Mouse (Mus musculus): ENCODE measurements around the gene Il16.
A peak's percentile ranks its signal among the peaks of the same experiment; 100 is the strongest.

Il16 gene

DNA sequence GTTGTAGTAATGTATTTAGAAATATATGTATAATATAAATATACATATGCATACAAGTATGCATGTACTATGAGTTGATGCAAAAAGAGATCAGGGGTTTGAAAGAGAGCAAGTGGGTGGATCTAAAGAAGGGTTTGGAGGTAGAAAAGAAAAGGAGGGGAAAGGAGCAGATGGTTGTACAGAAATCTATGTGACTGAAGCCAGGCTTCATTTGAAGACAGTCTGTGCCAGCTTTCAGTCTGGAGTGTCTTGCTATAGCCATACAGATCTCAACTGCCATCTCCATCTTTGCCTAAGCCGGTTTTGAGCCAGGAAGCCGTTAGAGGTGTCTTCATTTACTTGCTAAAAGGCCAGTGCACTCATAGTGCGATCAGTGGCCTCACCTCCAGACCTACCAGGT is 130.3 kb downstream of the Il16 start:
- DNase-seq (ENCODE audit: low spot score in 2 of 2), result no peak

DNA sequence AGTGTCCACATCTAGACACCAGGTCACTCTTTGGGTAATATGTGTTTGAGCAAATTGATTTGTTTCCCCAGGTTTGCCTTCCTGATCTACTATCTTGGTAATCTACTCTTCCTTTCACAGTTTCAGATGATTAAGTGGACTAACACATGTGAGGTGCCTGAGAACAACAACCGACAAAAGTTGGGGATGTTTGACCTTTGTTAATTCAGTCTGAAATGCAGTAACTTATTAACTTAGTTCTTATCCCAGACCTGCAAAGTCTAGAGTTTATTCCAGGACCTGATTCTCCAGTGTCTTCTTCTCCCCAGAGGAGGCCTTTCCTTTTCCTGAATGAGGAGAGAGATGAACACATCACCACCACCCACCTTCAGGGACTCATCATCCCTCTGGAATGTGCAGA is 133.6 kb downstream of the Il16 start:
- no peak for DNase-seq (ENCODE audit: low spot score in 2 of 2)

DNA sequence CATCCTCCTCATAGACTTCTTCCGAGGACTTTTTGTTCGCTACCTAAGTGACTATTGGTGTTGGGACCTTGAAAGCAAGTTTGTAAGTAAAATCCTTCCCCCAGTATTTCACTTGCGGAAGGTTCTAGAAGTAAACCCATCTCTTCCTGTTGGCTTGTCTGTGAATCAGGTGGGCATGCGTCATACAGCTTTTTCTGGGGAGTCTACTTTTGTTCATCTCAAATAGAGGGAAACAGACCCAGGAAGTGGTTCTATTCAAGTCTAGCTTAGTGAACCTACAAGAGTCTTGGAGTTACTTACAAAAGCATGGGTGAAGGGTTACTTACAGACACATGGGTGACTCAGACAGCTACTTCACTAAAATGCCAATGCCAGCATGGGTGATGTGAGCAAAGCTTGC is 135.6 kb downstream of the Il16 start:
- no peak for DNase-seq (ENCODE audit: low spot score in 2 of 2)

DNA sequence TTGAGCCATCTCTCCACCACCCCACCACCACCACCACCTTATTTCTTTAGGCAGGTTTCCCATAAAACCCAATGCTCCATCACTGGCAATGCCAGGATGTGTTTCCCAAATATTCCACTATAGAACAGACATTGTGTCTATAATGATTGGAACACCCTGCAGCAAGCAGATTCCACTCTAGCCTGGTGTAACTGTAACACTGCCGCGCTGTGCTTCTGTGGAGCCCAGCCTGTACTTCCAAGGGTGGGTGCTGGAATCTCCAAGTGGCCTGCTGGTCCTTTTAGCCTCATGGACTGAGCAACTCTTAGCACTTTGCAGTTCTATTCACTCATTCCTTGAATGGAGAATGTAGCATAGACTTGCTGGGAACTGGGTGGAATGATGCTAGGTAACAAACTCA is 138.7 kb downstream of the Il16 start:
- no peak for DNase-seq (ENCODE audit: low spot score in 2 of 2)

DNA sequence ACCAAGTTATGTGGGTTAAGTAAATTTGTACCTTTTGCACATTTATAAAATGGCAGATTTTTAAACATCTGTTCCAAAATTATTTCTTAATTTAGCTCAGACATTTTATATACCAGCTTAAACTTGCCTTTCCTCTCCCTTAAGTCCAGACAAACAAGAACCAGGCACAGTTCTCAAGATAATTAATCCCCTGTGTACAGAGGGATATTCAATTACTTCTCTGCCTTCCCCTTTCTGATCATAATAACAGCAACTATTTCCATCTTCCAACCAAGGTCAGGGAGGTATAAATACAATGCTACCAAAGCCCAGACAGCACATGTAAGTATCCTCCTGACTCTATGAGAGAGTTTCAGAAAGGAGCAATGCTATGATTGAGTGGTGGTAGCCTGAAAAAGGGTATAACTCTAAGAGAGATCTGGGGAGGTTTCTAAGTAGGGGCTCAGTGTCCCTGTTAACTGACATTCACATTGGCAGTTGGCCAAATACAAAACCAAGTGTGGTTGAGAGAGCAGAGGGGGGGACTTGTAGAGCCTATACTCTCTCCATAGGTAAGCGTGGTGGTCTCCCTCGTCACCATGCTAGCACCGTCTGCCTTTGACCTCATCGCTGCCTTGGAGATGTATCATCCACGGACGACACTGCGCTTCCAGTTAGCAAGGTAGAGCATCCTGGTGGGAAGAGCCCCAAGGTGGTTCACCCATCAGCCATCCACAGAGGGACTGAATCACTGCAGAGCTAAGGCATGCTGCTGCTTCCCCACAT is 141.2 kb downstream of the Il16 start:
- no peak for DNase-seq (ENCODE audit: low spot score in 2 of 2)

DNA sequence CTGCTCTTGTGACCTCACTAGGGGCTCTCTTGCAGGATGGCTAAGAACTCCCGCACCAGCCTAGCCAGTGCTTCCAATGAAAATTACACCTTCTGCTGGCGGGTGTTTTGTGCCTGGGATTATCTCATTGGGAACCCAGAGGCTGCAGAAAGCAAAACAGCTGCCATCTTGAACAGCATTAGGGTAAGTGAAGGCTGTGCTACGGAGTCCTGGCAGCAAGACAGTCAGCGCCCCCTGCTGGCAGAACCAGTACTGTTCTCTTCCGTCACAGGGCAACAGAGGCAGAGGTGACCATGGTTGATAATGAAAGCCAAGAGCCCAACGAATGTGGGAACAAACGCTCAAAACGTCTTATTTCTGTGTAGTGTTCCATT is 145.6 kb downstream of the Il16 start:
- DNase-seq (ENCODE audit: low spot score in 2 of 2), result peak; percentile 64 to 88

DNA sequence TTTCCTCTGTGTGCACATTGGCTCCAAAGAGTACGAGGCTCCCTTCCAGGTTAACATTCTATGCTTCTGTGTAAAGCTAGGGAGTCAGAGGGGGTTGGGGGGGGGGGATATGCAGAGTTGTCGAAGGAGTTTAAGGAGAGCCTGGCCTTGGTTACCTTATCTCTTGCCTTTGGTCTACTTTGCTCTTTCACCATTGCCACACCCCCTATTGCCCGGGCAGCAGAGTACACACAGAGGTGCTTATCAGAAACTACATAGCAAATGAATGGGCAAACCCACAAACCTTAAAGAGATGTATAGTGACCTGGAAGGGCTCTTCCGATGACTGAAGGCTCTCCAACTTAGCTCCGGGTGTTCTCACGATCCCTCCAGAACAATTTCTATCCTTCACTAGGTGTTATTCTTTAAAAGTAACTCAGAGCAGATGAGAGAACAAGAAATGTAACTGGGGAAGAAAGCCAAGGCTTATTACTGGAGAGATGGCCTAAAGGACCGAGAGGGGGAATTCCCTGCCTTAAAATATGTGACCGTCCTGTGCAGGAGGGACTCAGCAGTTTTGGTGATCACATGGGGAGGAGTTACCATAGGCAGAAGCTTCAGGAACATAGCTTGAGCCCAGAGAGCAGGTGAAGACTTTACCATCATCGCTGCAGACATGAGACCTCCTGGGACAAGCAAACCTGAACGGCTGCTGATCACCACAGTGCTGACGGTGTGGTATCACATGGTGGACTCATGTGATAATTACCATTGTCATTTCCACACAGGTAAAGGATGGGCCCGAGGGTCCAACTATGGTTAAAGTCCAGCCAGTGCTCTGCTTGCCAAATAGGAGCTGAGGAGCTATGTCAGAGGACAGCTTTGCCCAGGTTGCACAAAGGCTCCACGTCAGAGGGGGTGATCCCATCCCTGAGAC is 146.3 kb downstream of the Il16 start:
- no peak for DNase-seq (ENCODE audit: low spot score in 2 of 2)

DNA sequence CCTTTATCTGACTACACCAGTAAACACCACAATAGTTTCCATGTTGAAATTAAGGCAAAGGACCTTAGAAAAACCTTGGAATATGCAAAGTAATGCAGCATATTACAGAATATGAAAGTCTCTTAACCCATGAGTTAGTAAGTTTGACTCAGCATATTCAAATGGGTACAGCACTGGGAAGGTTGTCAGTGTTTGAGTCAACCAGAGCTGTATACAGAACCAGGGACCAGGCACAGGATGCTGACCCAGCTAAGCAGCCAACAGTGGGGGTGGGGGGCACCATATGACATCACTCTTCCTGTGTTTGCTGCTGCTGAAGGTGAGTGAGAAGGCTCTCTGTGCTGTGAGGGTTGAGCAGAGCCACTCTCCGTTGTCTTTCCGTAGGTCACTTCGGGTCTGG is 148.5 kb downstream of the Il16 start:
- no peak for DNase-seq (ENCODE audit: low spot score in 2 of 2)

DNA sequence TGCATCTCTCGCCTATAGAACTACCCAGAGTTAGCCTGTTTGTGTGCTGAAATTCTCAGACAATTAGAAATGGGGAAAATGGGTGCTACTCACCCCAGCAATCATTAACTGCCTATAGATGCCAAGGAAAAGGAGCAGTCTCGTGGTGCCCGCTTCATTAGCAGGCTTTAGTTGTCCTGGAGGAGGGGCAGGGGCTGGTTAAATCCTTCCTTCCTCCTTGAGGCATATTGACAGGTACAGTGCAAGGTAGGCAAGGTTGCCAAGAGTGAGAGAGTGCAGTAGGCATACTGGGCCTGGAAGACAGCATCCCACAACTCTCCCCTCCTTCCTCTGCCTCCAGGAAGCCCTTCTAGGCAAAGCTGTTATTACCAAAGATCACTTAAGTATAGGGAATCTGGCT is 151.5 kb downstream of the Il16 start:
- DNase-seq (ENCODE audit: low spot score in 2 of 2), result no peak

All from spleen, postnatal 4 days (tissue).